Mouse (Mus musculus): Measurements from ENCODE around the gene Krtap4-16. TPM values are rescaled to one million over a fixed set of nuclear protein-coding genes. Genes with fewer than 3 reads are reported as not detected.

The Krtap4-16 gene
- polyA plus RNA-seq, 1 experiment: not detected

Other genes with a start within 250 kb of the Krtap4-16 start
- gene Gm11938, start 248.3 kb downstream of the Krtap4-16 start, polyA plus RNA-seq (2012; ENCODE audit: insufficient read depth, insufficient read length, low replicate concordance, missing spikeins): not detected in 2 replicates
- gene Gm11937, start 241.4 kb downstream of the Krtap4-16 start, polyA plus RNA-seq (2012; ENCODE audit: insufficient read depth, insufficient read length, low replicate concordance, missing spikeins): not detected in 2 replicates
- not detected in 2 replicates for gene Krtap2-4, start 236.8 kb downstream of the Krtap4-16 start, polyA plus RNA-seq (2012; ENCODE audit: insufficient read depth, insufficient read length, low replicate concordance, missing spikeins)
- gene Gm11562, start 231.2 kb downstream of the Krtap4-16 start, polyA plus RNA-seq (2012; ENCODE audit: insufficient read depth, insufficient read length, low replicate concordance, missing spikeins): not detected in 2 replicates
- gene Krtap4-1, start 223.4 kb downstream of the Krtap4-16 start, polyA plus RNA-seq (2012; ENCODE audit: insufficient read depth, insufficient read length, low replicate concordance, missing spikeins): not detected in 2 replicates
- gene Krtap4-2, start 216.5 kb downstream of the Krtap4-16 start, polyA plus RNA-seq (2012; ENCODE audit: insufficient read depth, insufficient read length, low replicate concordance, missing spikeins): not detected in 2 replicates
- gene Krtap4-7, start 207.5 kb downstream of the Krtap4-16 start, polyA plus RNA-seq (2012; ENCODE audit: insufficient read depth, insufficient read length, low replicate concordance, missing spikeins): not detected in 2 replicates
- gene Gm11555, start 201.4 kb downstream of the Krtap4-16 start, polyA plus RNA-seq (2012; ENCODE audit: insufficient read depth, insufficient read length, low replicate concordance, missing spikeins): not detected in 2 replicates
- gene Gm11563, start 192.6 kb downstream of the Krtap4-16 start, polyA plus RNA-seq (2012; ENCODE audit: insufficient read depth, insufficient read length, low replicate concordance, missing spikeins): not detected in 2 replicates
- not detected in 2 replicates for gene Krtap4-6, start 185.6 kb downstream of the Krtap4-16 start, polyA plus RNA-seq (2012; ENCODE audit: insufficient read depth, insufficient read length, low replicate concordance, missing spikeins)
- gene Gm14190, start 160.9 kb downstream of the Krtap4-16 start, polyA plus RNA-seq (2012; ENCODE audit: insufficient read depth, insufficient read length, low replicate concordance, missing spikeins): not detected in 2 replicates
- not detected in 2 replicates for gene Gm14180, start 117.3 kb downstream of the Krtap4-16 start, polyA plus RNA-seq (2012; ENCODE audit: insufficient read depth, insufficient read length, low replicate concordance, missing spikeins)
- not detected in 2 replicates for gene Gm11595, start 78.7 kb downstream of the Krtap4-16 start, polyA plus RNA-seq (2012; ENCODE audit: insufficient read depth, insufficient read length, low replicate concordance, missing spikeins)
- gene Krtap4-8, start 70.9 kb downstream of the Krtap4-16 start, polyA plus RNA-seq (2012; ENCODE audit: insufficient read depth, insufficient read length, low replicate concordance, missing spikeins): not detected in 2 replicates
- not detected in 2 replicates for gene Krtap4-9, start 66.4 kb downstream of the Krtap4-16 start, polyA plus RNA-seq (2012; ENCODE audit: insufficient read depth, insufficient read length, low replicate concordance, missing spikeins)
- not detected in 2 replicates for gene Gm11596, start 58.1 kb downstream of the Krtap4-16 start, polyA plus RNA-seq (2012; ENCODE audit: insufficient read depth, insufficient read length, low replicate concordance, missing spikeins)
- not detected in 2 replicates for gene Gm11569, start 52.7 kb downstream of the Krtap4-16 start, polyA plus RNA-seq (2012; ENCODE audit: insufficient read depth, insufficient read length, low replicate concordance, missing spikeins)
- not detected in 2 replicates for gene Gm11554, start 47.2 kb downstream of the Krtap4-16 start, polyA plus RNA-seq (2012; ENCODE audit: insufficient read depth, insufficient read length, low replicate concordance, missing spikeins)
- not detected in 2 replicates for gene Krtap4-13, start 41.7 kb downstream of the Krtap4-16 start, polyA plus RNA-seq (2012; ENCODE audit: insufficient read depth, insufficient read length, low replicate concordance, missing spikeins)
- gene Gm11564, start 35.9 kb downstream of the Krtap4-16 start, polyA plus RNA-seq (2012; ENCODE audit: insufficient read depth, insufficient read length, low replicate concordance, missing spikeins): not detected in 2 replicates
- gene 2300003K06Rik, start 13.5 kb downstream of the Krtap4-16 start, polyA plus RNA-seq (2012; ENCODE audit: insufficient read depth, insufficient read length, low replicate concordance, missing spikeins): not detected in 2 replicates
- gene Gm11568, start 6.3 kb upstream of the Krtap4-16 start, polyA plus RNA-seq (2012; ENCODE audit: insufficient read depth, insufficient read length, low replicate concordance, missing spikeins): not detected in 2 replicates
- not detected in 2 replicates for gene Gm11559, start 12.9 kb upstream of the Krtap4-16 start, polyA plus RNA-seq (2012; ENCODE audit: insufficient read depth, insufficient read length, low replicate concordance, missing spikeins)
- gene Krtap9-1, start 21.8 kb upstream of the Krtap4-16 start, polyA plus RNA-seq (2012; ENCODE audit: insufficient read depth, insufficient read length, low replicate concordance, missing spikeins): not detected in 2 replicates
- gene Gm11567, start 27.6 kb upstream of the Krtap4-16 start, polyA plus RNA-seq (2012; ENCODE audit: insufficient read depth, insufficient read length, low replicate concordance, missing spikeins): not detected in 2 replicates
- not detected in 2 replicates for gene Krtap31-1, start 56.3 kb upstream of the Krtap4-16 start, polyA plus RNA-seq (2012; ENCODE audit: insufficient read depth, insufficient read length, low replicate concordance, missing spikeins)
- gene Gm11565, start 63.1 kb upstream of the Krtap4-16 start, polyA plus RNA-seq (2012; ENCODE audit: insufficient read depth, insufficient read length, low replicate concordance, missing spikeins): not detected in 2 replicates
- gene Krtap31-2, start 84.7 kb upstream of the Krtap4-16 start, polyA plus RNA-seq (2012; ENCODE audit: insufficient read depth, insufficient read length, low replicate concordance, missing spikeins): not detected in 2 replicates
- gene Krtap9-5, start 96.9 kb upstream of the Krtap4-16 start, polyA plus RNA-seq (2012; ENCODE audit: insufficient read depth, insufficient read length, low replicate concordance, missing spikeins): not detected in 2 replicates
- gene Krtap29-1, start 127.4 kb upstream of the Krtap4-16 start, polyA plus RNA-seq (2012; ENCODE audit: insufficient read depth, insufficient read length, low replicate concordance, missing spikeins): not detected in 2 replicates
- gene Krtap16-1, start 135.0 kb upstream of the Krtap4-16 start, polyA plus RNA-seq (2012; ENCODE audit: insufficient read depth, insufficient read length, low replicate concordance, missing spikeins): not detected in 2 replicates
- not detected in 2 replicates for gene Krtap17-1, start 142.4 kb upstream of the Krtap4-16 start, polyA plus RNA-seq (2012; ENCODE audit: insufficient read depth, insufficient read length, low replicate concordance, missing spikeins)
- gene Krt33a, start 164.6 kb upstream of the Krtap4-16 start, polyA plus RNA-seq (2012; ENCODE audit: insufficient read depth, insufficient read length, low replicate concordance, missing spikeins): not detected in 2 replicates
- not detected in 2 replicates for gene Krt33b, start 178.3 kb upstream of the Krtap4-16 start, polyA plus RNA-seq (2012; ENCODE audit: insufficient read depth, insufficient read length, low replicate concordance, missing spikeins)
- not detected in 2 replicates for gene Krt34, start 189.9 kb upstream of the Krtap4-16 start, polyA plus RNA-seq (2012; ENCODE audit: insufficient read depth, insufficient read length, low replicate concordance, missing spikeins)
- not detected in 2 replicates for gene Krt31, start 198.9 kb upstream of the Krtap4-16 start, polyA plus RNA-seq (2012; ENCODE audit: insufficient read depth, insufficient read length, low replicate concordance, missing spikeins)
- gene Krt32, start 236.6 kb upstream of the Krtap4-16 start, polyA plus RNA-seq (2012; ENCODE audit: insufficient read depth, insufficient read length, low replicate concordance, missing spikeins): not detected in 2 replicates
- gene Krt35, start 244.6 kb upstream of the Krtap4-16 start, polyA plus RNA-seq (2012; ENCODE audit: insufficient read depth, insufficient read length, low replicate concordance, missing spikeins): not detected in 2 replicates